Mouse (Mus musculus): ENCODE measurements around the gene Mdh1b. TPM values are rescaled to one million over a fixed set of nuclear protein-coding genes. Genes with fewer than 3 reads are reported as not detected.

Gene Mdh1b
- total RNA-seq (2023), result not detected

DNA sequence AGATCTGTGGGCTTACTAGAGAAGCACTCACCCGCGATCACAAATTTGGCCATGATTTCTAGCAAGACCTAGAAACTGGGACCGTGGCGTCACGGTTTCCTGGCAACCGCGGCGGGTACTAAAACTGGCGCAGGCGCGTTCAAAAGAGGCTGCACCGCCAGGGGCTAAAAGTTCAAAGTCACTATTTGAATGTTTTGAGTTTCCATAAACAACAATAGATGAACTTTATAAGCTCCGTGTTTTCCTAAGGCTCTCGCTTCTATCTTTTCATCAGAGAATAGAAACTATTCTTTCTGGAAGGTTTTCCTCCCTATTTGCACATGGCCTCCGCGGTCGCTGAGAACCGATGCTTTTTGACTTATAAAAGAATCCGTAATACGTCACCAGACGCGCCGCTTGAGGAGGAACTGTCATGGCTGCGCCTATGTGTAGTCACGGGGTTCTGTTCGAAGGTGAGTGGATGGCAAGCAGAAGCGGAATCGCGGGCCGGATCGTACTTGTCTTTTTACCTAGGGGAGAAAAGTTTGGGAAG is at the start of gene Mdh1b, which contains the start of gene Fastkd2:
Gene Mdh1b, minus strand, starts transcription at position 79 of the 532 bp plus-strand sequence.
Gene Fastkd2, plus strand, starts transcription at position 375 of the 532 bp plus-strand sequence.

DNA sequence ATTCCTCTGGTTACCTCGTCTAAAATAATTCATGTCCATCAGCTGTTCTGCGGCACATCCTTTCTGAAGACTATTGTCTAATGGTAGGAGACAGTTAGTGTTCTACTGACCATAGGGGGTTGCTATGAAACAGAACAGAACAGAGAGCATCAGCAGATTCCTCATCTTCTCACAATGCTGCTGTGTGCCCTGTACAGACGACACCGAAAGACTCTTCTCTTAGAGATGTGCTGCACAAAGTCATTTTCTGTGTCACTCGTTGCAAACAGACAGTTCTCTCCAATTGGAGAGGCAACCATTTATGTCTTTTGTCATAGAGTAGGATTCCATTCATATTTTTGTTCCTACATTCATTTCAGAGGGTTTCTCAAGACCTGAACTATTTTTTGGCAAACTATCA is 39.0 kb upstream of the Mdh1b start, which contains the start of gene 4933402D24Rik:
Gene 4933402D24Rik, minus strand, starts transcription at position 101 of the 400 bp plus-strand sequence.

DNA sequence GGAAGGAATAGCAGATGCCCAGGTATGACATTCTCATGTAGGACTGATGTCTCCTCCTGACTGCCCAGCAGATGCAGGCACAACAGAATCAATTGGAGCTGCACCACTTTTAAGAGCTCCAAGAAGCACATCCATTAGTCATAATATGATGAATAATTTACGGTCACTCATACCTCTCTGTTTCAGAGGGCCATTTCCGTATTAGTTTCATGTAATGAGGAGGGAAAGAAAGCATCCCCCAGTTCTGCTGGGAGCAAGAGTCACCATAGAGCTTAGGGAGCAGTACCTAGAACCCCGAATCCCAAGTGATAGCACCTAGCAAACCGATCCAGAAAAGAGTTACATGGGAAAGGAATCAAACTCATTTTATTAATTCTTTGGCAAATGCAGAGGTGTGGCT is 43.3 kb downstream of the Mdh1b start, which contains the start of gene Dytn:
Gene Dytn, minus strand, starts transcription at position 101 of the 400 bp plus-strand sequence.

Other genes starting within 250 kb of the Mdh1b start
- gene Gm39653, start 114.3 kb downstream of the Mdh1b start, total RNA-seq (2023), result not detected
- gene Dytn, start 43.4 kb downstream of the Mdh1b start, total RNA-seq (2023), result not detected
- gene Fastkd2, start 296 bp upstream of the Mdh1b start, total RNA-seq (2023), result 10 to 100 TPM; 30.2 to 38.3 TPM
- not detected for gene 4933402D24Rik, start 38.9 kb upstream of the Mdh1b start, total RNA-seq (2023)

Data from T-cell, adult 66 days (primary cell).